Mouse (Mus musculus): Measurements from ENCODE around the gene Tefm. TPM values are rescaled to one million over a fixed set of nuclear protein-coding genes. Genes with fewer than 3 reads are reported as not detected.
"Not testable (repeated sequence)": the region's sequence is repeated elsewhere in the genome, so short reads cannot be mapped to it uniquely, and the experiment has no call there.

Tefm gene
- polyA plus RNA-seq (2014; fragmentation: Nextera tagmentation; extraction: Ambion mirVana) = 28.3 and 29.4 TPM in 2 replicates

GRCm38 (mm10) chr11:80141825-80142521, at the start of gene Tefm:
TSS of gene Tefm (minus strand) at chr11:80142175.
- peaks cover 34% of the 10 kb centered on the region for H3K36me3 ChIP-seq (ENCODE audit: control insufficient read depth, insufficient read depth, low read length)
- H3K27ac ChIP-seq (replicated peaks in 1 of 2; ENCODE audit: control insufficient read depth in 1 of 2, insufficient read depth in 1 of 2, low read depth in 2 of 2, low read length in 2 of 2) = peak within 1 kb of the TSS; percentile 84 to 87
- under 1% methylated on average over 40 of the region's 40 CpGs for WGBS
- peaks cover 2 to 4% of the 10 kb centered on the region in 2 experiments; a peak in 3 of 4 replicates for H3K4me1 ChIP-seq (ENCODE audit: control insufficient read depth in 2 of 2, insufficient read depth in 2 of 2, low read length in 2 of 2)
- peak; percentile 76 for ATAC-seq (ENCODE audit: insufficient number of reproducible peaks, insufficient read depth, low FRiP score, low read depth)
- peak within 1 kb of the TSS; percentile 94 for H3K9ac ChIP-seq (ENCODE audit: low read length)
- no peaks in the 10 kb centered on the region for H3K9me3 ChIP-seq (ENCODE audit: control insufficient read depth, low read length)
- H3K4me3 ChIP-seq (ENCODE audit: control insufficient read depth in 1 of 2, insufficient read depth in 1 of 2, low read depth in 1 of 2, low read length in 2 of 2) = peak within 1 kb of the TSS; percentile 85 to 88
- no peaks in the 10 kb centered on the region for H3K27me3 ChIP-seq (ENCODE audit: control insufficient read depth, insufficient read depth, low read length)
- peak within 1 kb of the TSS; percentile 81 for H3K4me2 ChIP-seq (ENCODE audit: low read length)

- no peak for ATAC-seq (ENCODE audit: insufficient number of reproducible peaks, insufficient read depth, low FRiP score, low read depth)
These were observed 48.3 kb upstream of the Tefm start for GRCm38 (mm10) chr11:80190280-80190679.

GRCm38 (mm10) chr11:80185441-80185976, 43.5 kb upstream of the Tefm start:
- H3K4me1 ChIP-seq (ENCODE audit: control insufficient read depth in 2 of 2, insufficient read depth in 2 of 2, low read length in 2 of 2); H3K4me3 ChIP-seq (ENCODE audit: control insufficient read depth in 1 of 2, insufficient read depth in 1 of 2, low read depth in 1 of 2, low read length in 2 of 2); H3K9ac ChIP-seq (ENCODE audit: low read length); ATAC-seq (ENCODE audit: insufficient number of reproducible peaks, insufficient read depth, low FRiP score, low read depth); H3K9me3 ChIP-seq (ENCODE audit: control insufficient read depth, low read length); H3K27ac ChIP-seq (replicated peaks in 1 of 2; ENCODE audit: control insufficient read depth in 1 of 2, insufficient read depth in 1 of 2, low read depth in 2 of 2, low read length in 2 of 2); H3K27me3 ChIP-seq (ENCODE audit: control insufficient read depth, insufficient read depth, low read length): not testable (repeated sequence)
- Histone ChIP-seq H3K36me3 (ENCODE audit: control insufficient read depth, insufficient read depth, low read length) (peaks cover 14% of the 10 kb centered on the region), H3K4me2 (ENCODE audit: low read length) (peak overlapping the region; percentile 66; the same call in 1 of the 2 replicates)
- WGBS = 58% methylated on average over 5 of the region's 5 CpGs

More at GRCm38 (mm10) chr11:80190280-80190679, 48.3 kb upstream of the Tefm start:
- no peaks in the 10 kb centered on the region for H3K27me3 ChIP-seq (ENCODE audit: control insufficient read depth, insufficient read depth, low read length)
- no peaks in the 10 kb centered on the region for H3K4me1 ChIP-seq (ENCODE audit: control insufficient read depth in 2 of 2, insufficient read depth in 2 of 2, low read length in 2 of 2)
- whole genome bisulfite sequencing = 73% methylated on average over 4 of the region's 4 CpGs
- no peaks in the 10 kb centered on the region for H3K9me3 ChIP-seq (ENCODE audit: control insufficient read depth, low read length)
- no peak overlapping the region for H3K4me3 ChIP-seq (ENCODE audit: control insufficient read depth in 1 of 2, insufficient read depth in 1 of 2, low read depth in 1 of 2, low read length in 2 of 2)
- H3K27ac ChIP-seq (replicated peaks in 1 of 2; ENCODE audit: control insufficient read depth in 1 of 2, insufficient read depth in 1 of 2, low read depth in 2 of 2, low read length in 2 of 2) = no peak overlapping the region
- peaks cover 45% of the 10 kb centered on the region for H3K36me3 ChIP-seq (ENCODE audit: control insufficient read depth, insufficient read depth, low read length)
- H3K9ac ChIP-seq (ENCODE audit: low read length) = no peak overlapping the region
- no peak overlapping the region for H3K4me2 ChIP-seq (ENCODE audit: low read length)

DNA sequence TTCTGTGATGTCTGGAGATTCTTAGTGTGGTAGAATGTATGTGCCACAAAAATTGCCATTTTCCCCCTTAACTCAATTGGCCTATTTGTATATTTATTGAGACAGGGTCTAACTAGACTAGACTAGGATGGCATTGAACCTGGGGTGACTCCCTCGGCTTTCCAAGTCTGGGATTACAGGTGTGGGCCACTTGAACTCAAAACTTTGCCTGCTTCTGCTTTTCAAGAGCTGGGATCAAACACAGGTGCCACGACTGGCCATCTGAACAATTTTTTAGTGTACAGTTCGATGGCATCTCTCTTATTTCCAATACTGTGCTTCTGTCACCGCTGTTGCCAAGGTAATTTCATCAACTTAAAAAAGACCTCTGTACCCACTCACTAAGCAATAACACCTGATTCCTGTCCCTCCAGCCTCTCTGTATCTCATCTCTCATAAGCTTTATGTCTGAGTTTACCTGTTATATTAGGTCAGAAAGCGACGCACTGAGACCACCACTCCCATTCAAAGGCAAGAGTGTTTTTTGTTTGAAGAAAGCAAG, 42.6 kb upstream of the Tefm start:
- peaks cover 0 to 8% of the 10 kb centered on the region in 2 experiments; a peak in 1 of 4 replicates for H3K4me1 ChIP-seq (ENCODE audit: control insufficient read depth in 2 of 2, insufficient read depth in 2 of 2, low read length in 2 of 2)
- peak overlapping the region; percentile 93 for H3K9ac ChIP-seq (ENCODE audit: low read length)
- H3K27ac ChIP-seq (replicated peaks in 1 of 2; ENCODE audit: control insufficient read depth in 1 of 2, insufficient read depth in 1 of 2, low read depth in 2 of 2, low read length in 2 of 2) = no peak overlapping the region; a peak in 1 of 4 replicates
- no peaks in the 10 kb centered on the region for H3K9me3 ChIP-seq (ENCODE audit: control insufficient read depth, low read length)
- no peak for ATAC-seq (ENCODE audit: insufficient number of reproducible peaks, insufficient read depth, low FRiP score, low read depth)
- 87% methylated on average over 6 of the region's 6 CpGs for WGBS
- H3K27me3 ChIP-seq (ENCODE audit: control insufficient read depth, insufficient read depth, low read length) = no peaks in the 10 kb centered on the region
- peak overlapping the region; percentile 83 to 85 for H3K4me3 ChIP-seq (ENCODE audit: control insufficient read depth in 1 of 2, insufficient read depth in 1 of 2, low read depth in 1 of 2, low read length in 2 of 2)
- peak overlapping the region; percentile 66 for H3K4me2 ChIP-seq (ENCODE audit: low read length)
- H3K36me3 ChIP-seq (ENCODE audit: control insufficient read depth, insufficient read depth, low read length) = peaks cover 7% of the 10 kb centered on the region

- peak; percentile 97 for ATAC-seq (ENCODE audit: insufficient number of reproducible peaks, insufficient read depth, low FRiP score, low read depth)
- Histone ChIP-seq H3K36me3 (ENCODE audit: control insufficient read depth, insufficient read depth, low read length) (no peaks in the 10 kb centered on the region), H3K4me3 (ENCODE audit: control insufficient read depth in 1 of 2, insufficient read depth in 1 of 2, low read depth in 1 of 2, low read length in 2 of 2) (peak within 1 kb of the TSS; percentile 83 to 85), H3K9ac (ENCODE audit: low read length) (peak within 1 kb of the TSS; percentile 93), H3K4me1 (ENCODE audit: control insufficient read depth in 2 of 2, insufficient read depth in 2 of 2, low read length in 2 of 2) (peaks cover 0 to 8% of the 10 kb centered on the region in 2 experiments; a peak in 1 of 4 replicates), H3K27ac (replicated peaks in 1 of 2; ENCODE audit: control insufficient read depth in 1 of 2, insufficient read depth in 1 of 2, low read depth in 2 of 2, low read length in 2 of 2) (peak within 1 kb of the TSS; percentile 87 to 95), H3K27me3 (ENCODE audit: control insufficient read depth, insufficient read depth, low read length) (no peaks in the 10 kb centered on the region), H3K9me3 (ENCODE audit: control insufficient read depth, low read length) (no peaks in the 10 kb centered on the region), H3K4me2 (ENCODE audit: low read length) (peak within 1 kb of the TSS; percentile 66)
- WGBS = 1% methylated on average over 33 of the region's 33 CpGs
These were observed 41.8 kb upstream of the Tefm start, which contains the start of gene Rnf135 for GRCm38 (mm10) chr11:80183705-80184255. TSS of gene Rnf135 (plus strand) at chr11:80183851.

DNA sequence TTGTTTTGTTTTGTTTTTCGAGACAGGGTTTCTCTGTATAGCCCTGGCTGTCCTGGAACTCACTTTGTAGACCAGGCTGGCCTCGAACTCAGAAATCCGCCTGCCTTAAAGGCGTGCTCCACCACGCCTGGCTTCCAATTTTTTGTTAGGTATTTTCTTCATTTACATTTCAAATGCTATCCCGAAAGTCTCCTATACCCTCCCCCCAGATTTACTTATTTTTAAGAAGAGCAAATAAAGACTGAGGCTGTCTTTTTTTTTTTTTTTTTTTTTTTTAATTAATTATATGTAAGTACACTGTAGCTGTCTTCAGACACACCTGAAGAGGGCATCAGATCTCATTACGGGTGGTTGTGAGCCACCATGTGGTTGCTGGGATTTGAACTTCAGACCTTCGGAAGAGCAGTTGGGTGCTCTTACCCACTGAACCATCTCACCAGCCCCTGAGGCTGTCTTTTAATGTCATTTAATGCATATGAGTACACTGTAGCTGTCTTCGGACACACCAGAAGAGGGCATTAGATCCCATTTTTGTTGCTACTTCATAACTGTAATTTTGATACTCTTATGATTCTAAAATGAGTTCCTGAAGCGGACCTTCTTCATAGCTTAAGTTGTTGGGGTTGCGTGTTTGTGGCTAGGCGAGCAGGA, 41.2 kb upstream of the Tefm start:
- not testable (repeated sequence) for H3K27me3 ChIP-seq (ENCODE audit: control insufficient read depth, insufficient read depth, low read length); H3K4me1 ChIP-seq (ENCODE audit: control insufficient read depth in 2 of 2, insufficient read depth in 2 of 2, low read length in 2 of 2); H3K9me3 ChIP-seq (ENCODE audit: control insufficient read depth, low read length); H3K36me3 ChIP-seq (ENCODE audit: control insufficient read depth, insufficient read depth, low read length)
- peak overlapping the region; percentile 93 for H3K9ac ChIP-seq (ENCODE audit: low read length)
- H3K4me2 ChIP-seq (ENCODE audit: low read length) = peak overlapping the region; percentile 66
- peak overlapping the region; percentile 83 to 85 for H3K4me3 ChIP-seq (ENCODE audit: control insufficient read depth in 1 of 2, insufficient read depth in 1 of 2, low read depth in 1 of 2, low read length in 2 of 2)
- peak; percentile 47; the same call in 1 of the 2 replicates for ATAC-seq (ENCODE audit: insufficient number of reproducible peaks, insufficient read depth, low FRiP score, low read depth)
- 45% methylated on average over 12 of the region's 12 CpGs for WGBS
- H3K27ac ChIP-seq (replicated peaks in 1 of 2; ENCODE audit: control insufficient read depth in 1 of 2, insufficient read depth in 1 of 2, low read depth in 2 of 2, low read length in 2 of 2) = peak overlapping the region; percentile 72 to 87; a peak in 3 of 4 replicates
